Mouse (Mus musculus) embryo, embryonic 9.5 days (tissue): ENCODE measurements around the gene Cercam.
"Not testable (repeated sequence)": the region's sequence is repeated elsewhere in the genome, so short reads cannot be mapped to it uniquely, and the experiment has no call there.

Experiments
- DNase-seq: peaks from one replicate; pipeline ENCODE4 v3.0.0-alpha.2; 2017; ENCODE audit errors: extremely low spot score

The Cercam gene

GRCm38 (mm10) chr2:29897366-29897765, 28.4 kb downstream of the Cercam start:
- no peak for DNase-seq

GRCm38 (mm10) chr2:29898081-29898480, 29.1 kb downstream of the Cercam start:
- DNase-seq = no peak

DNA sequence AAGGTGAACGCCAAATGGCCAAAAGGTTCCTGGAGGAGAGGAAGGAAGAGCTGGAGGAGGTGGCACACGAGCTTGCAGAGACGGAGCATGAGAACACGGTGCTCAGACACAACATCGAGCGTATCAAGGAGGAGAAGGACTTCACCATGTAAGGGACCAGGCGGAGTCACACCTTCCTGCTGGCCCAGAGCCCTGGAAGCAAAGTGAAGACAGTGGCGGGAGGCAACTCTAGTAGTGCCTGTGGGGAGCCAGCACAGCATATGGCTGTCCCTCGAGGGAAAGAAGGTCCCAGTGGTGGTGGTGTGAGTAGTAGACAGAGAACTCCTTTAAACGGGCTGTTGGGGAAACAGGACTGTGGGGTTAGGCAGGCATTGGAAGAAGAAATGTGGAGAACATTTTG, 33.2 kb downstream of the Cercam start:
- no peak for DNase-seq

DNA sequence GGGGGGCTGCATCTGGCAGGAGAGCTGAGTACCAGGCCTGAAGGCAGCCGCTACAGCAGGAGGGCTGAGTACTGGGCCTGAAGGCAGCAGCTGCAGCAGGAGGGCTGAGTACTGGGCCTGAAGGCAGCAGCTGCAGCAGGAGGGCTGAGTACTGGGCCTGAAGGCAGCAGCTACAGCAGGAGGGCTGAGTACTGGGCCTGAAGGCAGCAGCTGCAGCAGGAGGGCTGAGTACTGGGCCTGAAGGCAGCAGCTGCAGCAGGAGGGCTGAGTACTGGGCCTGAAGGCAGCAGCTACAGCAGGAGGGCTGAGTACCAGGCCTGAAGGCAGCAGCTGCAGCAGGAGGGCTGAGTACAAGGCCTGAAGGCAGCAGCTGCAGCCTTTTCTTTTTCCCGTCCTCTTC, 39.2 kb downstream of the Cercam start:
- DNase-seq = not testable (repeated sequence)

GRCm38 (mm10) chr2:29910042-29910441, 41.1 kb downstream of the Cercam start:
- peak; percentile 24 for DNase-seq

DNA sequence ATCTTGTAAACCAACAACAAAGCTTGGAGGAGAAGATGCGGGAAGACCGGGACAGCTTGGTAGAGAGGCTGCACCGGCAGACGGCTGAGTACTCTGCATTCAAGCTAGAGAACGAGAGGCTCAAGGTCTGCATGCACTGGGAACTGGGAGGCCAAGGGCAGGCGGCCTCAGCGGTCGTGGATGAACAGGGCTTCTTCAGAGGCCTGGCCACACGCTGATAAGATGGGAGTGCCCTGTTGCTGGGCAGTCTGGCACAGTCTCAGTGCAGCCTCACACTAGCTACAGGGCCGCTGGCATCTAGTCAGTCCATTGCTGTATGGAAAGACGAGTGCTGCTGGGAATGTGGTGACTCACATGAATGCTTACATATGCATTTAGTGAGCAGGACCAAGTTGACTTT, 48.7 kb downstream of the Cercam start:
- no peak for DNase-seq

- DNase-seq = no peak
These were observed 53.0 kb downstream of the Cercam start for GRCm38 (mm10) chr2:29922011-29922410.

- no peak for DNase-seq
These were observed 57.6 kb downstream of the Cercam start for GRCm38 (mm10) chr2:29926542-29926941.

- no peak for DNase-seq
These were observed 61.5 kb downstream of the Cercam start for GRCm38 (mm10) chr2:29930506-29930905.

GRCm38 (mm10) chr2:29931194-29931593, 62.2 kb downstream of the Cercam start:
- no peak for DNase-seq
